Comparison of ENCODE assay signal across 18 mouse cellular contexts in the genomic region with DNA sequence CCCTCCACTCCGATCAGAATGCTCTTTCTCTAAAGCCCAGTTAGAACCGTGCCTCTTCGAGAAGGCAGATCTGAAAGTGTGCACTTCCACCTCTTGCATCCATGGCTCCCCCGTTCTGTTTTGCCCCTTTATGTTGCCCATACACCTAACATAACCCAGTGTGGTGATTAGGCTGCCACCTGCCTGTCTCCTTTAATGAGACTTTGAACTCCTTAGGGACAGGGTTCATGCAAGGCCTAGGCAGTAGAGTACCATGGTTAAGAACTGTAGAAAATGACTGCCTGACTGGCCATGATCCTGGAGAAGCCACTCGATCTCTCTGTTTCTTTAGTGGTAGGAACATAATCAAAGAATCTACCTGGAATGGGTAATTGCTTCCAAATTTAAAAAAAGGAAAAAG. TPM values are rescaled to one million over a fixed set of nuclear protein-coding genes. Genes with fewer than 3 reads are reported as not detected.
A peak's percentile ranks its signal among the peaks of the same experiment; 100 is the strongest.
DNase-seq lines count a peak whose midpoint lies in the region; ATAC-seq and TF ChIP-seq lines count a peak whose summit lies in the region.
"Had no signal": no experiment of that assay in that cellular context is flagged by ENCODE, and none has a peak within 500 bp of the region (broad histone marks: within the 10 kb centered on the region; RNA-seq: fewer than 3 reads in every experiment).

No protein-coding gene starts in this region.

- H3K27me3 ChIP-seq in testis, adult 2 months (ENCODE audit: control insufficient read depth, insufficient read depth, low read length): no peaks in the 10 kb centered on the region
- H3K27me3 ChIP-seq in liver, embryonic 13.5 days: no peaks in the 10 kb centered on the region
- H3K27me3 ChIP-seq in hindbrain, embryonic 10.5 days (ENCODE audit: insufficient read depth, poor library complexity, severe bottlenecking): no peaks in the 10 kb centered on the region
- H3K27me3 ChIP-seq: embryonic facial prominence, embryonic 15.5 days; forebrain, embryonic 12.5 days; hindbrain, embryonic 12.5 days; limb, embryonic 13.5 days; midbrain, embryonic 12.5 days; neural tube, embryonic 13.5 days had no signal

- 69% methylated on average over 5 of the region's 5 CpGs for WGBS in liver, embryonic 13.5 days (ENCODE audit: insufficient replicate concordance)
- WGBS in hindbrain, embryonic 10.5 days: 85% methylated on average over 5 of the region's 5 CpGs

- no peaks in the 10 kb centered on the region for H3K9me3 ChIP-seq in liver, embryonic 13.5 days (replicated peaks)
- no peaks in the 10 kb centered on the region for H3K9me3 ChIP-seq in hindbrain, embryonic 10.5 days
- H3K9me3 ChIP-seq: embryonic facial prominence, embryonic 15.5 days; forebrain, embryonic 12.5 days; hindbrain, embryonic 12.5 days; limb, embryonic 13.5 days; midbrain, embryonic 12.5 days; neural tube, embryonic 13.5 days had no signal

- H3K4me2 ChIP-seq in liver, embryonic 13.5 days: peak overlapping the region; percentile 44
- H3K4me2 ChIP-seq: embryonic facial prominence, embryonic 15.5 days; forebrain, embryonic 12.5 days; hindbrain, embryonic 12.5 days; limb, embryonic 13.5 days; midbrain, embryonic 12.5 days; neural tube, embryonic 13.5 days had no signal

- H3K36me3 ChIP-seq in testis, adult 2 months (ENCODE audit: control insufficient read depth, insufficient read depth, low read length): no peaks in the 10 kb centered on the region
- no peaks in the 10 kb centered on the region for H3K36me3 ChIP-seq in liver, embryonic 13.5 days
- H3K36me3 ChIP-seq in hindbrain, embryonic 10.5 days: no peaks in the 10 kb centered on the region
- H3K36me3 ChIP-seq: embryonic facial prominence, embryonic 15.5 days; forebrain, embryonic 12.5 days; hindbrain, embryonic 12.5 days; limb, embryonic 13.5 days; midbrain, embryonic 12.5 days; neural tube, embryonic 13.5 days had no signal

- peak; percentile 75 for ATAC-seq in liver, embryonic 13.5 days (ENCODE audit: low read depth)

- intact Hi-C loops in gastrocnemius, adult 2 months (cut with DNase I): no loop called here
- intact Hi-C loops in gastrocnemius, postnatal 36 days (cut with DNase I): loop anchor here (5.0 kb wide), 2 partner anchors 45 to 80 kb away; no protein-coding TSS in a partner anchor

- no peak for TF ChIP-seq CTCF in gastrocnemius, adult 2 months (IDR thresholded peaks at IDR 0.05)
- TF ChIP-seq CTCF in testis, adult 2 months (IDR thresholded peaks at IDR 0.05; ENCODE audit: control insufficient read depth, insufficient read depth, insufficient replicate concordance, low read depth, low read length): no peak

- peak overlapping the region; percentile 21 for H3K27ac ChIP-seq in gastrocnemius, adult 2 months
- H3K27ac ChIP-seq in testis, adult 2 months (ENCODE audit: control insufficient read depth, insufficient read depth, low read depth, low read length): peak overlapping the region; percentile 71
- H3K27ac ChIP-seq in liver, embryonic 13.5 days: peak overlapping the region; percentile 85
- H3K27ac ChIP-seq in hindbrain, embryonic 10.5 days: no peak overlapping the region
- H3K27ac ChIP-seq: embryonic facial prominence, embryonic 15.5 days; forebrain, embryonic 12.5 days; hindbrain, embryonic 12.5 days; limb, embryonic 13.5 days; midbrain, embryonic 12.5 days; neural tube, embryonic 13.5 days had no signal

- H3K4me1 ChIP-seq in testis, adult 2 months (ENCODE audit: control insufficient read depth, insufficient read depth, low read length): no peaks in the 10 kb centered on the region
- H3K4me1 ChIP-seq in liver, embryonic 13.5 days (replicated peaks): peaks cover 42% of the 10 kb centered on the region
- H3K4me1 ChIP-seq in hindbrain, embryonic 10.5 days (replicated peaks): no peaks in the 10 kb centered on the region
- H3K4me1 ChIP-seq: embryonic facial prominence, embryonic 15.5 days; forebrain, embryonic 12.5 days; hindbrain, embryonic 12.5 days; midbrain, embryonic 12.5 days; neural tube, embryonic 13.5 days had no signal

- H3K9ac ChIP-seq in liver, embryonic 13.5 days: peak overlapping the region; percentile 31; the same call in 1 of the 2 replicates
- H3K9ac ChIP-seq: embryonic facial prominence, embryonic 15.5 days; forebrain, embryonic 12.5 days; hindbrain, embryonic 12.5 days; limb, embryonic 13.5 days; midbrain, embryonic 12.5 days; neural tube, embryonic 13.5 days had no signal

- no peak overlapping the region for H3K4me3 ChIP-seq in gastrocnemius, adult 2 months
- H3K4me3 ChIP-seq in testis, adult 2 months (ENCODE audit: control insufficient read depth, low read depth, low read length): no peak overlapping the region
- H3K4me3 ChIP-seq in liver, embryonic 13.5 days (replicated peaks): no peak overlapping the region
- no peak overlapping the region for H3K4me3 ChIP-seq in hindbrain, embryonic 10.5 days
- H3K4me3 ChIP-seq: embryonic facial prominence, embryonic 15.5 days; forebrain, embryonic 12.5 days; hindbrain, embryonic 12.5 days; limb, embryonic 13.5 days; midbrain, embryonic 12.5 days; neural tube, embryonic 13.5 days had no signal

- no peak for TF ChIP-seq POLR2A in testis, adult 2 months (IDR thresholded peaks at IDR 0.05; ENCODE audit: control insufficient read depth, low read depth, low read length)

- DNase-seq in gastrocnemius, adult 2 months: no peak
- no peak for DNase-seq in gastrocnemius, postnatal 36 days
- DNase-seq in testis, postnatal 14 days (ENCODE audit: low spot score): no peak
- no peak for DNase-seq in liver, embryonic 13.5 days
- DNase-seq in hindbrain, embryonic 10.5 days (ENCODE audit: low spot score): no peak
- no peak for DNase-seq in urinary bladder, postnatal 14 days (ENCODE audit: low spot score)
- no peak for DNase-seq in ovary, postnatal 14 days (ENCODE audit: low spot score)
- DNase-seq: adrenal gland, postnatal 25 days; cerebellum, adult 18-20 months; cerebellum, postnatal 36 days; gastrocnemius, postnatal 14 days had no signal

RNA-seq across cellular contexts. Expression of a gene that starts 20.3 kb away (rescaled TPM):
- total RNA-seq in gastrocnemius, adult 2 months (2021): 10 to 100 TPM; 27.6 to 38.9 TPM
- 10 to 100 TPM; 39.6 to 48.7 TPM for total RNA-seq in gastrocnemius, postnatal 36 days (2021)
- polyA plus RNA-seq in testis, adult 2 months (2012; rRNA removed): 4.1 and 4.8 TPM in 2 replicates
- polyA plus RNA-seq in liver, embryonic 13.5 days (2015; fragmentation: Nextera tagmentation; extraction: Ambion mirVana): 91.1 and 99.5 TPM in 2 replicates
- 21.9 and 25.7 TPM in 2 replicates for polyA plus RNA-seq in hindbrain, embryonic 10.5 days (2016; fragmentation: Nextera tagmentation; extraction: Ambion mirVana)
